Mouse (Mus musculus): ENCODE measurements around the gene Ovch2.

The Ovch2 gene

DNA sequence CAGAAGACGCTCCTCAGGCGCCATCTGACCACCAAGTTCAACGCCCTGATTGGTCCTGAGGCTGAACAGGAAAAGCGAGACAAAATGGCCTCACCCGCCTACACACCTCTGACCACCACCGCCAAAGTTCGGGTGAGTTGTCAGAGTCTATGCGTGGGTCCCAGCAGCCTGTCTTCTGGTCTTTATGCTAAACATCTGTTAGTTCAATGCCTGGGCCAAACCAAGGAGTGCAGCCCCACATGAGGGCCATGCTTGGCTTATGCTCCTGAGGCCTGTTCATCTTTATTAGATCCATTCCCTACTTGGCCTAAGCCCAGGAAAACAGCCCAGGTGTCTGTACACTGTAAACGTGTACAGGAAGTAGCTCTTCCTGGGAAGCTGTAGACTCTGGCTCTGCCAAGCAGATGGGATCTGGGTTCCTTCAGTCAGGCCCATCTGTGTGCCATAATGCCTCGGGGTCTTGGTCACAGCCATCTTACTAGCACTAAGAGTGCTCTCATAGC lies 58.0 kb downstream of the Ovch2 start:
- no peak for DNase-seq

GRCm38 (mm10) chr7:107738726-107739125 lies 62.3 kb downstream of the Ovch2 start:
- no peak for DNase-seq

DNA sequence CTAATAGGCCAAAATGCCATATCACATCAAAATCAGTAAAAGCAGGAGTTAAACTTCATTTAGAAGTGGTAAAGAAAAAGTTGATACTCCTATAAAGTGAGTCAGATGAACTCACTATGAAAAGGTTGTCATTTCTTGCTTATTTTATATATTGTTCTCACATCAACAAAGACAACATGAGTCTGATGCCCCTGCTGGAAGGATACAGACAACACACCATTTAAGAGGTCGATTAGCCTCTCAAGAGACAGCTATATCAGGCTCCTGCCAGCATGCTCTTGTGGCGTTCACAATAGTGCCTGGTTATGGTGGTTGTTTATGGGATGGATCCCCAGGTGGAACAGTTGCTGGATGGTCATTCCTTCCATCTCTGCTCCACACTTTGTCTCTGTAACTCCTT lies 67.8 kb downstream of the Ovch2 start:
- DNase-seq: no peak

Measured in cerebellum, postnatal 36 days (tissue).